Mouse (Mus musculus) neural tube, embryonic 15.5 days (tissue): Measurements from ENCODE around the gene Pfkfb4. TPM values are rescaled to one million over a fixed set of nuclear protein-coding genes. Genes with fewer than 3 reads are reported as not detected.

Experiments used
- ATAC-seq: fragments of 200-750 bp; cut with Nextera tagmentation; 2 replicates; pipeline ENCODE4 v1.8.0; 2017; ENCODE audit warnings: mild to moderate bottlenecking, moderate TSS enrichment, moderate library complexity; ENCODE audit not compliant: low FRiP score
- H3K27ac ChIP-seq: fragments of 300-500 bp; sonication (generic); replicated peaks from 2 replicates; pipeline ENCODE4 v1.5.1; 2015; ENCODE audit warnings: mild to moderate bottlenecking, inconsistent platforms
- H3K27me3 ChIP-seq: fragments of 300-500 bp; sonication (generic); replicated peaks from 2 replicates; pipeline ENCODE4 v1.6.1; 2015; ENCODE audit warnings: inconsistent platforms
- H3K36me3 ChIP-seq: fragments of 300-500 bp; sonication (generic); 2 replicates; pipeline ENCODE4 v1.6.1; 2015; ENCODE audit warnings: inconsistent platforms
- H3K4me1 ChIP-seq: fragments of 300-500 bp; sonication (generic); 2 replicates; pipeline ENCODE4 v1.6.1; 2015; ENCODE audit warnings: inconsistent platforms
- H3K4me2 ChIP-seq: fragments of 300-500 bp; sonication (generic); 2 replicates; pipeline ENCODE4 v1.6.1; 2015; ENCODE audit warnings: inconsistent platforms, mild to moderate bottlenecking, moderate library complexity
- H3K4me3 ChIP-seq: fragments of 300-500 bp; sonication (generic); replicated peaks from 2 replicates; pipeline ENCODE4 v1.5.1; 2015; ENCODE audit warnings: mild to moderate bottlenecking, inconsistent platforms
- H3K9ac ChIP-seq: fragments of 300-500 bp; sonication (generic); replicated peaks from 2 replicates; pipeline ENCODE4 v1.6.1; 2015; ENCODE audit warnings: mild to moderate bottlenecking, inconsistent platforms
- H3K9me3 ChIP-seq: fragments of 300-500 bp; sonication (generic); replicated peaks from 2 replicates; pipeline ENCODE4 v1.6.1; 2016; ENCODE audit warnings: inconsistent platforms
- WGBS: fragments of 180-500 bp; shearing (Covaris S2); methylation state at CpG from one replicate; pipeline ENCODE4 v1.1.7; 2015; ENCODE audit warnings: mixed read lengths; 5-methylcytosine and 5-hydroxymethylcytosine counted together
- polyA plus RNA-seq: library from polyadenylated mRNA; unstranded; fragments of >200 nt; fragmentation: Nextera tagmentation; extraction: Ambion mirVana; gene quantifications from 2 replicates; pipeline ENCODE4 v1.2.1, GENCODE M21; 2015

Pfkfb4 gene
- polyA plus RNA-seq, 1 experiment from 2014 or later: 30.1 TPM

DNA sequence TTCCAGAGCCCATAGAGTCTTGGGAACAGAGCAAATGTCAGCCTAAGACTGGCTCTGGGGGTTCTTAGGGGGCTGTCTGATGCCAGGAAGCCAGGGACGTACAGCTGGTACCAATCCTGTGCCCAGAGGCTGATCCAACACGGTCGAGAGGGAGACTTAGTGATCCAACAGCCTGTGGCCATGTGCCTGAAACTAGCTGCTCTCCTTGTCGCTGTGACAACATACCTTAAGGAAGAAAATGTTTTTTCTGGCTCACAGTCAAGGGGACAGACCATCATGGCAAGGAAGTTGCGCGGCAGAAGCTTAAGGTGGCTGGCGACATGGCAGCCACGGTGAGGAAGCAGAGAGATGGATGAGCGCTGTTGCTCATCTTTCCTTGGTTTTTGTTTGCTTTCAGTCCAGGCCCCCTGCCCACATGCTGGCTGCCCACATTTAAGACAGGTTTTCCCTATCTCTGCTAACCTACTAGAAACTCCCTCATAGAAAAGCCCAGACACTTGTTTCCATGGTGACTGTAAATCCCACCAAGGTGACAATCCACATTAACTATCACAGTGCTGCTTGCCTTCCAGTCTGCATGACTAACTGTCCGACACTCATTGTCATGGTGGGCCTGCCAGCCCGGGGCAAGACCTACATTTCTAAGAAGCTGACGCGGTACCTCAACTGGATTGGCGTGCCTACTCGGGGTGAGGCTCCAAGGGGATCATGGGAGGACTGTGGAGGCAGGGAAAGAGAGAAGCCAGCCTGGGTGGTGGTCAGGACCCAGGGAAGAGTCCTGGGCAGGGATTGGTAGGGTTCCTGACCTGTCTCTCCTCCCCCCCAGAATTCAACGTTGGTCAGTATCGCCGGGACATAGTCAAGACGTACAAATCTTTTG, 6.9 kb downstream of the Pfkfb4 start:
- Histone ChIP-seq H3K9me3 (no peaks in the 10 kb centered on the region), H3K4me3 (no peak overlapping the region), H3K4me1 (peaks cover 18% of the 10 kb centered on the region), H3K36me3 (peaks cover 15% of the 10 kb centered on the region), H3K27ac (no peak overlapping the region), H3K4me2 (no peak overlapping the region), H3K9ac (no peak overlapping the region), H3K27me3 (no peaks in the 10 kb centered on the region)
- 87% methylated on average over 19 of the region's 19 CpGs for WGBS
- ATAC-seq: no peak

DNA sequence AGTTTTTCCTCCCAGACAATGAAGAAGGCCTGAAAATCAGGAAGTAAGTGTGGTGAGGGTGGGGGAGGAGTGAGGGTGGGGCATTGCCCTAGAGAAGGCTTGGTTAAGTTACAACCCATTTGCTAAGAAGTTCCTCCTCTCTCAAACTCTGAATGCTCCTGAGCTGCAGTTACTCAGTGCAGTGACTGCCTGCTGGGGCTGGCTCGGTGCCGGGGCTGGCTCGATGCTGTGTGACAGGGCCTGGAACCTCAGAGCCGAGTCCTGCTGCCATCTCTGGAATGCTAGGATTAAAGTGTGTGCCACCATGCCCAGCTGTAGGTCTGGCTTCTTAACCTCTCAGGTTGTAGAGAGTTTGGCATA, 7.6 kb downstream of the Pfkfb4 start:
- no peak overlapping the region for H3K4me3 ChIP-seq
- H3K27me3 ChIP-seq: no peaks in the 10 kb centered on the region
- no peak overlapping the region for H3K27ac ChIP-seq
- no peak overlapping the region for H3K4me2 ChIP-seq
- H3K4me1 ChIP-seq: peaks cover 12% of the 10 kb centered on the region
- H3K36me3 ChIP-seq: peaks cover 15% of the 10 kb centered on the region
- H3K9ac ChIP-seq: no peak overlapping the region
- no peak for ATAC-seq
- 72% methylated on average over 4 of the region's 4 CpGs for WGBS
- no peaks in the 10 kb centered on the region for H3K9me3 ChIP-seq

DNA sequence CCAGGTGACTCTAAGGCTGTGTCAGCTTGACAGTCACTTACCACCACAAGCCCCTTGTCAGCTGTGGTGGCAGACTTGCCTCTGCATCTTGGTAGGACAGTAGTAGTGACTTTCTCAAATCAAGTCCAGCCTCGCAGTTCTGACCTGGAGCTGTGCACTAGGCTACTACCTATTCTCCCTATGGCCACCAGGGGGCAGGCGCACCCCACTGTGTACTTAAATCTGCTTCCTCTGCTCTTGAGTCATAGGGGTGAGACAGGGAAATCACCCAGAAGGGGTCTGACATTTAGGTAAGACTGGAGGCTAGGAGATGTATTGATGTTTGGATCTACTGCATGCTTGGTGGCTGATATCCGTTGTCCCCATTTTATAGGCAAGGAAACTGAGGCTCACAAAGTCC, 9.1 kb downstream of the Pfkfb4 start:
- no peak overlapping the region for H3K9ac ChIP-seq
- no peak for ATAC-seq
- H3K36me3 ChIP-seq: peaks cover 15% of the 10 kb centered on the region
- no peak overlapping the region for H3K4me2 ChIP-seq
- no peak overlapping the region for H3K27ac ChIP-seq
- H3K4me3 ChIP-seq: no peak overlapping the region
- H3K9me3 ChIP-seq: no peaks in the 10 kb centered on the region
- no peaks in the 10 kb centered on the region for H3K27me3 ChIP-seq
- peaks cover 4% of the 10 kb centered on the region for H3K4me1 ChIP-seq
- WGBS: 14% methylated on average over 3 of the region's 3 CpGs

DNA sequence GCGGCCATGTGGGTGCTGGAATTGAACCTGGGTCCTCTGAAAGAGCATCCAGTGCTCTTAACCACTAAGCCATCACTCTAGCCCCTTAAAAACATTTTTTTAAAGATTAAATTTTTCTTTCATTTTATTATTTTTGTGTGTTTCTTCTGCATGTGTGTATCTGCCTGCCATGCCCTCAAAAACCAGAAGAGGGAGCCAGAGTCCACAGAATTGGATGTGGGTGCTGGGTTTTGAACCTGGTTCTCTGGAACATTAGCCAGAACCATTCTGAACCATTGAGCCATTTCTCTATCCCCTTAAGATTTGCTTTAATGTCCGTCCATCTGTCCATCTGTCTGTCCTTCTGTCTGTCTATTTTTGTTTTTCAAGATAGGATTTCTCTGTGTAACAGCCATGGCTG, 11.6 kb downstream of the Pfkfb4 start:
- Histone ChIP-seq H3K4me3 (no peak overlapping the region), H3K27ac (no peak overlapping the region), H3K9ac (no peak overlapping the region), H3K36me3 (peaks cover 27% of the 10 kb centered on the region), H3K27me3 (no peaks in the 10 kb centered on the region), H3K4me1 (no peaks in the 10 kb centered on the region), H3K4me2 (no peak overlapping the region), H3K9me3 (no peaks in the 10 kb centered on the region)
- ATAC-seq: no peak
- 52% methylated on average over 2 of the region's 2 CpGs for WGBS

DNA sequence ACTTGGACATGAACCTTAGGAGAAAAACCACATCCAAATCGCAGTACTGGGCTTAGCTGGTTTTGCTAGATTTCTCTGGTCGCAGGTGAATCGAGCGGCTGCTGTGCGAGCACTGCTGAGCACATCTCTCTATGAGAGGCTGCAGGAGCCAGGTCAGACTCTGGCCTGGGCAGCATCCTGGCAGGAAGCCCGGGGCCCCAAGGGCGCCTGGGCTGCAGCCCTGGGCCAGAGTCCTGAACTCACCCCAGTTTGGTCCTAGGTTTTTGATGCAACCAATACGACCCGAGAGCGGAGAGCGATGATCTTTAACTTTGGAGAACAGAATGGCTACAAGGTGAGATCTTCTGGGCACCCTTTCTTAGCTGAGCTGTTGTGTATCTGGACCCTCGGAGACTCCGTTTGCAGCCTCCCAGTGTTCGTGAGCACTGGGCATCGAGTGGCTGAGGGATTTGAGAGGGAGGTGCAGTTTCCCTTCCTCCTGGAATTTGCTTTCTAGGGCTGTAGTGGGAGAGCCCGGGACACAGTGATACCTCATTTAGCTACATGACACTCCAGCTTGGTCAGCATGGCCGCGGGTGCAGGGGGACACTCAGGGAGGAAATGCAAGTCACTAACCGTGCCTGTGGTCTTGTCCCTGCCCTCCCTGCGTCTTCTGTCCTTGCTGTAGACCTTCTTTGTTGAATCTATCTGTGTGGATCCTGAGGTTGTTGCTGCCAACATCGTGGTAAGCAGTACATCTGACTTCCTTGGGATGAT, 15.6 kb downstream of the Pfkfb4 start:
- H3K4me1 ChIP-seq: no peaks in the 10 kb centered on the region
- peaks cover 39% of the 10 kb centered on the region for H3K36me3 ChIP-seq
- no peak overlapping the region for H3K27ac ChIP-seq
- no peak for ATAC-seq
- no peak overlapping the region for H3K4me2 ChIP-seq
- no peaks in the 10 kb centered on the region for H3K9me3 ChIP-seq
- H3K9ac ChIP-seq: no peak overlapping the region
- WGBS: 89% methylated on average over 21 of the region's 21 CpGs
- no peaks in the 10 kb centered on the region for H3K27me3 ChIP-seq
- H3K4me3 ChIP-seq: no peak overlapping the region

DNA sequence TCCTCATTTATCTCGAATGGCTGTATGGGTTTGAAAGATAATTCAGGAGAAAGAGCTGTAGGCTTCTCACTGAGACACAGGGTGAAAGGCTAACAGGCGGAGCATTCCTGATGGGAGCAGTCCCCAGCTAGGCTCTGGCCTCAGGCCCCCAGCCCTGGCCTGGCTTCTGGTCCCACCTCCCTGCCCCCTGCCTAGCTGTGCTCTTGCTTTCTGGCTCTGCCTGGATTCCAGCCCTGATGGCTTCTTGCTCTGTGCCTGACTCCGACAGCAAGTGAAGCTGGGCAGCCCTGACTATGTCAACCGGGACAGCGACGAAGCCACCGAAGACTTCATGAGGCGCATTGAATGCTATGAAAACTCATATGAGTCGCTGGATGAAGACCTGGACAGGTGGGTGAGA, 16.5 kb downstream of the Pfkfb4 start:
- 86% methylated on average over 9 of the region's 9 CpGs for WGBS
- Histone ChIP-seq H3K9ac (no peak overlapping the region), H3K9me3 (no peaks in the 10 kb centered on the region), H3K4me3 (no peak overlapping the region), H3K4me2 (no peak overlapping the region), H3K27me3 (no peaks in the 10 kb centered on the region), H3K27ac (no peak overlapping the region), H3K36me3 (peaks cover 31% of the 10 kb centered on the region), H3K4me1 (no peaks in the 10 kb centered on the region)
- no peak for ATAC-seq

DNA sequence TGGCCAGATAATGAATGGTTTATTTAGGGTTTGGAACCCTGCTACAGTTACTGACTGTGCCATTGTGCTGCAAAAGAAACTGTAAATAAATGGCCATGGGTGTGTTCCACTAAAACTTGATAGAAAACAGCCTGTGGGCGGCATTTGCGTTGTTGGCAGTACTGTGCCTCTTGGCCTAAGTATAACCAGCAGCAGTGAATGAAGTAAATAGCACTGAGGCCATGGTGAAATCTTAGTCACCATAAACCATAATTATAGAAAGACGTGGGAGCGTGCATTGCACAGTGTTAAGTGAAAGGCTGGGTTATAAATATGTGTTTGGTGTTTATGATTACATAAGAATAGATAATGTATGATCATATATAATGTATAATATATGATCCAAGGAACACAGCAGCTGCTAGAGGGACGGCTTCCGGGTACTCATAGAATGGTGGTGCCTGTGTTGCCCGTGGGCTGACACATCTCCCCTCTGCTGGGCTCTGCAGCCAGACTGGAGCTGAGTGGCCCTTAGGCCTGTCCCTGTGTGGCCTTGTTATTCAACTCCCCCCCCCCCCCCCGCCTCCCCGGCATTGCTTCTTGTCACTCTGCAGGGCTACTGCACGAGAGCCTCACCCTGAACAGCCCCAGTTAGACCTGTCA, 17.5 kb downstream of the Pfkfb4 start:
- Histone ChIP-seq H3K9me3 (no peaks in the 10 kb centered on the region), H3K4me1 (no peaks in the 10 kb centered on the region), H3K4me2 (no peak overlapping the region), H3K27ac (no peak overlapping the region), H3K27me3 (no peaks in the 10 kb centered on the region), H3K36me3 (peaks cover 34% of the 10 kb centered on the region), H3K4me3 (no peak overlapping the region), H3K9ac (no peak overlapping the region)
- ATAC-seq: no peak
- WGBS: 77% methylated on average over 10 of the region's 10 CpGs

DNA sequence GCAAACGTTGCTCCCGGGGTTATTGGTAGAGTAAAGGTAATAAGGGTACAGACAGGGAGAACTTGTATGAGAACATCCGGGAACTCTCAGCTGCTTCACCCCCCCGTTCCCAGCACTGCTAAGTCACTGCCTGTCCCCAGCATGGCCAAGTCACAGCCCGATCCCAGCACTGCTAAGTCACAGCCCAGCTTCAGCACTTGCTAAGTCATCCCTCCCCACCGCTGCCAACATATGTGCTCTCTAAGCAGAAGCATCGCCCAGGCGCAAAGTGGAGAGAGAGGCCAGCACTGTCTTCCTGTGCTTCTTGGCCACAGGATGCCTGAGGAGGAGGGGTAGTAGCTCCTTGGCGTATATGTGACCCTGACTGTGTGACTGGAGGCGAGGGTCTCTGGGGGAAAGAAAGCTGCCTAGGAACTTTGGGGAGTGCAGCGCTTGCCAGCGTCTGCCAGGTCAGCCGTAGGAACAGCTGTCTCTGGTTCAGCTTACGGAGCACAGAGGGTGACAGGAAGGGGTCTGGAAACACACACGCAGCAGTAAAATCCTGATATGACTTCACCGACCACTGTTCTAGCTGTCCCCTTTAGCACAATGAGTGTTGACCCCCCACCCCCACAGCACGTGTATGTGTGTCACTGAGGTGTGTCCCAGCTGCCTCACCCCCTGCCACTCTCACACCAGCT, 18.2 kb downstream of the Pfkfb4 start:
- Histone ChIP-seq H3K4me3 (no peak overlapping the region), H3K27ac (no peak overlapping the region), H3K4me1 (no peaks in the 10 kb centered on the region), H3K9ac (no peak overlapping the region), H3K4me2 (no peak overlapping the region), H3K36me3 (peaks cover 34% of the 10 kb centered on the region), H3K27me3 (no peaks in the 10 kb centered on the region), H3K9me3 (no peaks in the 10 kb centered on the region)
- no peak for ATAC-seq
- 64% methylated on average over 17 of the region's 17 CpGs for WGBS

DNA sequence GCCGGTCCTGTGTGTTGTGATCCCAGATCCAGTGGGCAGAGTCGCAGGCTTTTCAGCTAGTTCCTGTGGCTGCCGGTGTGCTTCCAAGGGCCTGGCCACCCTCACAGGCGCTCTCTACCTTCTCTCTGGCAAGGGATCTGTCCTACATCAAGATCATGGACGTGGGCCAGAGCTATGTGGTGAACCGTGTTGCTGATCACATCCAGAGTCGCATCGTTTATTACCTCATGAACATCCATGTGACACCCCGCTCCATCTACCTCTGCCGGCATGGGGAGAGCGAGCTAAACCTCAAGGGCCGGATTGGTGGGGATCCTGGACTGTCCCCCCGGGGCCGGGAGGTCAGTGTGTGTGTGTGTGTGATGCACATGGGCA, 18.7 kb downstream of the Pfkfb4 start:
- no peak for ATAC-seq
- WGBS: 85% methylated on average over 14 of the region's 14 CpGs
- Histone ChIP-seq H3K9ac (no peak overlapping the region), H3K36me3 (peaks cover 35% of the 10 kb centered on the region), H3K4me3 (no peak overlapping the region), H3K27me3 (no peaks in the 10 kb centered on the region), H3K27ac (no peak overlapping the region), H3K9me3 (no peaks in the 10 kb centered on the region), H3K4me1 (no peaks in the 10 kb centered on the region), H3K4me2 (no peak overlapping the region)

DNA sequence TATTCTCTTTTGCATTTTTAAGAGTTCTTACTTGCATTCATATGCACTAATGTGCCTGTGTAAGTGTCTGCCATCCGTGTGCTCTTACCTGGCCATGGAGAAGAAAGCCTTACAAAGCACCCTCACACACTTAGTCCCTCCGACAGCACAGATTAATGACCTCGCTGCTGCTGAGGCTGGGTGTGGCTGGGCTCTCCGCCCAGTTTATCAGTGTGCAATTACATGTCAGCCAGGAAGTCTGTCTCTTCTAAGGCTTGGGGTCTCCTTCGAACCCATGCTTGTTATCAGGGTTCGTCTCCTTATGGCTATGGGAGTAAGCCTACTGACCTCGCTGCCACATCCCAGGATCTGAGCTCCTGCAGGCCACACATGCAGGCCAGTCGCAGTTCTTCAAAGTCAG, 23.8 kb downstream of the Pfkfb4 start:
- 74% methylated on average over 8 of the region's 8 CpGs for WGBS
- Histone ChIP-seq H3K27ac (no peak overlapping the region), H3K4me1 (no peaks in the 10 kb centered on the region), H3K9ac (no peak overlapping the region), H3K4me3 (no peak overlapping the region), H3K4me2 (no peak overlapping the region), H3K36me3 (peaks cover 22% of the 10 kb centered on the region), H3K9me3 (no peaks in the 10 kb centered on the region), H3K27me3 (no peaks in the 10 kb centered on the region)
- ATAC-seq: no peak

DNA sequence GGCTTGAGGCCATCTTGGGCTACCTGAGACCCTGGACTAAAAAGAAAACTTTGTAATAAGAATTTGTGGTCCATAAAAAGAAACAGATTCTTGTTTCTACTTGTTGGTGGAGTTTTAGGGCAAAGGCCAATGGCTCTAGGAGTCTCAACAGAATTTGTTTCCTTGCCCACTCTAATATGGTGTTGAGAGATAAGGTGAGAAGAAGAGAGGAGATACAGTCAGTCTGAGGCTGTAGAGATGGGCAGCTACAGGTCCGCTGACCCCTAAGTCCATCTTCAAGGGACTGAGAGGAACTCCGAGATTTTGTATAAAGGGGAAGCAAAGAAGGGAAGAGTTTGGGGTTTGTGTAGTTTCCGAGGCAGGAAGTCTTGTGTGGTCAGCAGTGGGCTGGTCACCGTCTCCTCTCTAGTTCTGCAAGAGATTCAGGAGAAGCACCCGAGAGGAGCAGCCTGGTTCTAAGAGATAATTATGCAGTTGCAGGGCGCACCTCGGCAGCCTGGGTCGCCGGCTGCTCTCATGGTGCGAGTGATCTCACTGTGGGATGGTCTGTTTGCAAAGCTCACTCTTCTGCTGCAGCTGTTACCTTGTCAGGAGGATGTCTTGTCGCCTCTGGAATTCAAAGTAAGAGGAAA, 25.5 kb downstream of the Pfkfb4 start:
- Histone ChIP-seq H3K4me2 (no peak overlapping the region), H3K4me1 (no peaks in the 10 kb centered on the region), H3K36me3 (peaks cover 18% of the 10 kb centered on the region), H3K9ac (no peak overlapping the region), H3K27ac (no peak overlapping the region), H3K4me3 (no peak overlapping the region), H3K27me3 (no peaks in the 10 kb centered on the region), H3K9me3 (no peaks in the 10 kb centered on the region)
- WGBS: 70% methylated on average over 11 of the region's 11 CpGs
- no peak for ATAC-seq
